Mouse (Mus musculus) layer of hippocampus, postnatal 36 days (tissue): ENCODE measurements around the gene Iqcj. TPM values are rescaled to one million over a fixed set of nuclear protein-coding genes. Genes with fewer than 3 reads are reported as not detected.
A peak's percentile ranks its signal among the peaks of the same experiment; 100 is the strongest.
"Not testable (repeated sequence)": the region's sequence is repeated elsewhere in the genome, so short reads cannot be mapped to it uniquely, and the experiment has no call there.

Experiments
- DNase-seq, 2 experiments: peaks; one replicate each; pipeline ENCODE4 v3.0.0; 2022
- total RNA-seq, 2 experiments: library from RNA; stranded (reverse); gene quantifications; 2 replicates each; pipeline ENCODE4 v1.2.3; 2021

Iqcj gene
- total RNA-seq, 2 experiments from 2014 or later, result 3.7 to 5.9 TPM

DNA sequence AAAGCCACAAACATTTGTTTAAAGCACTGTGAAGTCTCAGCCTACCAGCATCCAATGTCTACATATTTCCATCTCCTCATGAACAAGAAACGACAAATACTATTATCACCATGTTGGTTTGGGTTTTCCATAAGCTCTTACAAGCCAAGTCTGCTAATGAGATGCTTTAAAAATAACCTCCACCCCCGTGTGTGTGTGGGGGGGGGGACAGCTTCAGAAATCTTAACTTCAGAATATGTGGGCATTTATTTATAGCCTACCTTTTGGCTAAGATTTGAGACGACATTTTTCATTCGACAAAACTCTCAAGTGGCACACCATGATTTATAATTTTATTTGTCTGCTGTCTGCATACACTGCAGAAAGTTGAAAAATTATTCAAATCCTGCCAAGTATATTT is 185.4 kb downstream of the Iqcj start:
- no peak for DNase-seq

- DNase-seq, result no peak
Observed at GRCm38 (mm10) chr3:68085024-68085423, 193.0 kb downstream of the Iqcj start.

GRCm38 (mm10) chr3:68092108-68092507 is 200.1 kb downstream of the Iqcj start:
- no peak for DNase-seq

DNA sequence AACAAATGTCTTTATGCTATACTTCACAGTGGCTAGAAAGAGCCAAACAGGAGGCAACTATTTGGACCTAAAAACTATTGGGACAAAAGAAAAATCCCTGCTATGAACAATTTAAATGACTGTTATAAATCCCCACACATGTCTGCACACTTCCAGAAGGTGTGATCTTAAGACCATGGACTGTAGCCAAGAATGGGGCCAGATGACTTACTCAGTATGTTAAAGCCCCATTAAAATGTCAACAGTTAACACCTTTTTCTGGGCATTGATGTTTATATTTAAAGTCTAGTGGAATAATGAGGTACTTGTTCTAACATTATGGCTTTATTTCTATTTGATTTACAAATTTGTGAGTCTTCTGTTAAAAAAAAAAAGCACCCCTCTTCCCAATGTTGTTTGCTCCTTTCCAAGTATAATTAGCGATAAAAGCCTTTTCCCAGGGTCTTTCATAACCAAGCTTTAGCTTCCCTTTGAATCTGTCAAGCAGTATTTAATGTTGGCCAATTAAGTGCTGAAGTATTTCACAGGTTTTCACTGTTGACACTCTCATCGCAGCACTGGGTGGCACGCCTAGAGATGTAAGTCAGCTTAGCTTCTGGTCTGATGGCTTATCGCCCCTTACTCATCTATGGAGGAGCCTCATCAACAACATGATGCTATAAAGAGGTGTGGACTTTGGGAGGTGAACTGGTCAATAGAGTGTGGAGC is 204.9 kb downstream of the Iqcj start:
- no peak for DNase-seq

GRCm38 (mm10) chr3:68099561-68099960 is 207.5 kb downstream of the Iqcj start:
- not testable (repeated sequence) for DNase-seq

DNA sequence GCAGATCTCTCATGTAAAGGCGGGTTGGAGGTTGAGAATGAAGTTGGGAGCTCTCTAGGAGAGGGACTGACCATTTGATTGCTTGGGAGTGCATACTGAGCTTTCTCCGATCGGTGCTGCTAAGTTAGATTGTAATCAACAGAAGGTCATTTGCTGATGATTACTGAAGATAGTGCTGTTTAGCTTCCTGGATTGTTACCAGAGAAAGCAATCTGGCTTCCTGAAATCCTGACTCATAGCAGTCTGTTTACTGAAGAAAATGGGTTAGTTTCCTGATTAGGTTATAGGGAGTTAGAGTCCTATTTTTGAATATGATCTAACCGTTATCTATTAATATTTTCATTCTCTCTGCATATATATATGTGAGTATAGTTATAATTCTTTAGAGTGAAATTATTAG is 209.3 kb downstream of the Iqcj start:
- peak in 1 of 2 experiments; percentile 29 for DNase-seq

GRCm38 (mm10) chr3:68105081-68105685 is 213.2 kb downstream of the Iqcj start:
- DNase-seq, result no peak

Other genes starting within 250 kb of the Iqcj start
- gene Iqschfp, start within 50 bp of the Iqcj start, total RNA-seq, result 10 to 100 TPM; 12.1 to 14.3 TPM
- gene Schip1, start 172.6 kb downstream of the Iqcj start, total RNA-seq, result 100 to 1,000 TPM; 308 to 317 TPM